Mouse (Mus musculus): ENCODE measurements around the gene Notch3.

- no peak for TF ChIP-seq CTCF (IDR thresholded peaks at IDR 0.05; ENCODE audit: control insufficient read depth, insufficient read depth, insufficient read length)
- no peak for TF ChIP-seq MAX (IDR thresholded peaks at IDR 0.05)
- TF ChIP-seq USF1 (IDR thresholded peaks at IDR 0.05; ENCODE audit: low read depth), result no peak
- TF ChIP-seq MYOG (IDR thresholded peaks at IDR 0.05; ENCODE audit: control insufficient read depth, extremely low read depth, insufficient read length), result no peak
- no peak for TF ChIP-seq FOSL1 (IDR thresholded peaks at IDR 0.05; ENCODE audit: insufficient read depth, low read length, poor library complexity, severe bottlenecking)
- TF ChIP-seq CEBPB (IDR thresholded peaks at IDR 0.05; ENCODE audit: low read depth), result no peak
Observed at GRCm38 (mm10) chr17:32119196-32119595, 47.5 kb downstream of the Notch3 start.

All from C2C12 (cell line).